Mouse (Mus musculus): ENCODE data around the gene Dact1.
A peak's percentile ranks its signal among the peaks of the same experiment; 100 is the strongest.

Gene Dact1

GRCm38 (mm10) chr12:71309581-71310067, at the start of gene Dact1:
Gene Dact1, plus strand, starts transcription at chr12:71309884.
- DNase-seq (ENCODE audit: low spot score in 2 of 2), result peak in 1 of 2 experiments; percentile 45

GRCm38 (mm10) chr12:71264211-71264610, 45.5 kb upstream of the Dact1 start:
- DNase-seq (ENCODE audit: low spot score in 2 of 2), result no peak

- DNase-seq (ENCODE audit: low spot score in 2 of 2), result no peak
These were observed 40.3 kb upstream of the Dact1 start for GRCm38 (mm10) chr12:71269367-71269766.

- no peak for DNase-seq (ENCODE audit: low spot score in 2 of 2)
These were observed 38.6 kb upstream of the Dact1 start for GRCm38 (mm10) chr12:71271131-71271530.

DNA sequence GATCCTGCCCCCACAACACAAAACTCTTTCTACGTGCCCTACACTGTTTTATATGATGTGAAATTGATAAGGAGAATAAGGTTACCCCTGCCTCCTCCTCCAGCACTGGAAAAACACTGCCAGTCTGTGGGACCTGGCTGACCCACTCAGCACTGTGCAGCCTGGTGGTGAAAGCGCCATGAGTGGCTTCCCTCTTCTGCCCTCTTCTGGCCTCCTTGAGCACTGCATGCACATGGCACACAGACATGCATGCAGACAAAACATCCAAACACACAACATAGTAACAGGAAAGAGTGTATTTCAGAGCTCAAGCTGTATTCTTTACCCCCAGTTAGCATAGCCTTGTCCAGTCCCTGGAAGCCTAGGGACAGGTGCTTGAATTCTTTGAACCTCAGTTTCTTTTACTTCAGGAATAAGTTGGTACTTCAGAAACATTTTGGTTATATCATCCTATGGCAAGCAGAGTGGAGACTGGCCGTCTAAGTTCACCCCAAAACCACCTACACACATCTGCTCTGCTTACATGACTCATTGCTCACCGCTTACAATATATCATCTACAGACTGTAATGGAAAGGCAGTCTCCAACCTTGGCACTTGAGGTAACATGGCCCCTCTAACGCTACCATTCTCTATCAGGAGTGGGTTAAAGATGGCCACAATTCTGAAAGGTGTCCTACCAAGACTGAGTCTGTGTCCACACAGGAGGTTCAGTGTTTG, 35.0 kb upstream of the Dact1 start:
- no peak for DNase-seq (ENCODE audit: low spot score in 2 of 2)

- no peak for DNase-seq (ENCODE audit: low spot score in 2 of 2)
These were observed 33.6 kb upstream of the Dact1 start for GRCm38 (mm10) chr12:71275906-71276595.

- peak in 1 of 2 experiments; percentile 4 for DNase-seq (ENCODE audit: low spot score in 2 of 2)
These were observed 30.0 kb upstream of the Dact1 start for GRCm38 (mm10) chr12:71279521-71280262.

DNA sequence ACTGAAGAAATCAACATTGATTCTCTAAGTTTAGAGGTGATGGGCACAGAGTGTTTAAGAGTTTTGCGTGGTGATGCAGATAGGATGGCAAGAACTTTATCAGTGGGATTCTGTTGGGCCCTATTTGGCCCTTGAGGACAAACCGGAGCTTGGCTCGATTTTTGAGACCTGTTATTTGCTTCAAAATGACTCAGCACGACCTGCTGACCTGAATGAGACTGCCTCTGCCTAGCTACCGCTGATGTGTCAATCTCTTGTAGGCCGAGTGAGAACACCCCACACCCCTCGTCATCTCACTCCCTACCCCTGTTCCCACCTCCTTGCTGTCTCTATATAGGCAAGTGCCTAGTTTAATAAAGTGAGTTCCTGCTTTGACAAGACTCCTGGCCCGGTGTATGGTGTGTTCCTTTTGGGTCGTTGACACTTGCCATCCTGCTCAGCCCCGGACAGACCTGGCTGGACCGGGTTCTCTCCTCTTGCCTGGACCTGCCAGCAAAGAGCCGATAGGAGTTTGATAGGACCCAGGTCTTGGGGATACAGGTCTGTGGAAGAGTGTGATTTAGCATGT, 28.4 kb upstream of the Dact1 start:
- no peak for DNase-seq (ENCODE audit: low spot score in 2 of 2)

DNA sequence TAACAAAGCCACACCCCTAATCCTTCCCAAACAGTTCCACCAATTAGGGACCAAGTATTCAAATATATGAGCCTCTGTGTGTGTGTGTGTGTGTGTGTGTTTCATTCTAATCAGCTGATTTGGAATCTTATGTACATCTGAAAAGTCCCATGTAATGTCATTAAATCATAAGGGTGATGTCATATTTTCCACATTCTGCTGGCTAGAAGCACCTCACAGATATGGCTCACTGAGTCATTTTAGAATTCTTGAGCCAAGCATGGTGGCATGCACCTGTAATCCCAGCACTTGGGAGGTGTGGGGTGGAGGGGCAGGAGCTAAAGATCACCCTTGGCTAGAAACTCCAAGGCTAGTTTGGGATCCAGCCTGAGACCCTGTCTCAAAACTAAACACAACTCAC, 24.3 kb upstream of the Dact1 start:
- no peak for DNase-seq (ENCODE audit: low spot score in 2 of 2)

DNA sequence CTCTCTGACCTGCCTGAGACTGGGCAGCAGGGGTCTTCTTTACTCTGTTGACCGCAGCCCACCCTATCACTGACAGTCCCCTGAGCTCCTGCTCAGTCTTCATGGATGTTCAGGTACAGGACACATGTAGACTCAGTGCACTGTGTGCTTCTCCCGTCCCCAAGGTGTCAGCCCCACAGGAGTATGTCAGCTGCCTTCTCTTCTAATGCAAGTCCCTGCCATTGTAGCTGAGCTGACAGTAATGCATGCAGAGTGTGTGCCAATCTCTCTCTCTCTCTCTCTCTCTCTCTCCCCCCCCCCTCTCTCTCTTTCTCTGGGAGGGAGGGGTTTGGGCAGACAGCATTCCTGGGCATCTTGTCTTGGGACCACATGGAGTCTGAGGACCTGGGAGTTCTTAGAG, 19.2 kb upstream of the Dact1 start:
- no peak for DNase-seq (ENCODE audit: low spot score in 2 of 2)

GRCm38 (mm10) chr12:71293960-71294942, 15.4 kb upstream of the Dact1 start:
- no peak for DNase-seq (ENCODE audit: low spot score in 2 of 2)

GRCm38 (mm10) chr12:71296849-71297535, 12.7 kb upstream of the Dact1 start:
- DNase-seq (ENCODE audit: low spot score in 2 of 2), result no peak

- DNase-seq (ENCODE audit: low spot score in 2 of 2), result peak in 1 of 2 experiments; percentile 15
These were observed 616 bp downstream of the Dact1 start for GRCm38 (mm10) chr12:71310068-71310931.

- DNase-seq (ENCODE audit: low spot score in 2 of 2), result peak in 1 of 2 experiments; percentile 68
These were observed 1.7 kb downstream of the Dact1 start for GRCm38 (mm10) chr12:71311237-71311887.

- no peak for DNase-seq (ENCODE audit: low spot score in 2 of 2)
These were observed 8.6 kb downstream of the Dact1 start for GRCm38 (mm10) chr12:71318239-71318638.

DNA sequence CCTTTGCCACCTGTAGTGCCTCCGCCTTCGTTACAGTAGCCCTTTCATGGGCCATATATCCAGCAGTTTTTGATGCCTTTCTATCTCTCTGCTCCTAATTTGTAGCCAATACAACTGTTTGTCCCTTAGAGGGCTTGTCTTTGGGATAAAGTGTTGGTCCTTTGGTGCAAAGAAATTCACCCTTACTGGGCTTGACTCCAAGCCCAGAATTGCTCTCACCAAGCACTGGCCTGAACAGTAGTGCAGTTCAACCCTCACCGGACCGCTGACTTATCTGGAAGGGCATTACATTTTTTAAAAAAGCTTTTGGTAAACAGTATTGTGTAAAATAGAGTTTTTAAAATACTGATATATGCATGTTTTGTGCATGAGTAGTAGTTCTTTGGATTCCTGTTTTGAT, 9.9 kb downstream of the Dact1 start:
- no peak for DNase-seq (ENCODE audit: low spot score in 2 of 2)

GRCm38 (mm10) chr12:71332646-71333045, 23.0 kb downstream of the Dact1 start:
- no peak for DNase-seq (ENCODE audit: low spot score in 2 of 2)

DNA sequence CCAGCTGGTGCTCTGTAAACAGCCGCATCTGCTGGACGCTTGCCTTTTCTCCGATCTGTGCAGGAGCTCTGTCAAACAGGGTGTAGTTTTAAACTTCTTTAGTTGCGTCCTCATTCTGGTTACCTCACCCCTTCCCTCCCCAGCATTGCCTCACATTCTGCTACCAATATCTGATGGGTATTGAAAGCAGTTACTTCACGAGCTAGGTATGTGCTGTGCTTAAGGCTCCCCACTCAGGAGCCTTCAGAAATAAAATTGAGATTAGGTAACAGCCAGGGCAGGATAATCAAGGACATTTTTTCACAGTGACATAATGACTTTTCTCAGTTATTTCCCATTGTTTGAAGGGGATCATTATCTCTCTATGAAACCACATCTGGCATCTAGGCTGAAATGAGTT, 23.9 kb downstream of the Dact1 start:
- no peak for DNase-seq (ENCODE audit: low spot score in 2 of 2)
